In genomic region chr8:22134078-22134749, GRCm38 (mm10) we compare ENCODE assay signal across 15 mouse cellular contexts. TPM values are rescaled to one million over a fixed set of nuclear protein-coding genes. Genes with fewer than 3 reads are reported as not detected.
DNase-seq lines count a peak whose midpoint lies in the region; ATAC-seq lines count a peak whose summit lies in the region.
"Had no signal": no experiment of that assay in that cellular context is flagged by ENCODE, and none has a peak within 500 bp of the region (broad histone marks: within the 10 kb centered on the region; RNA-seq: fewer than 3 reads in every experiment).

No protein-coding gene starts in this region.

- 93% methylated on average over 7 of the region's 7 CpGs for WGBS in intestine, embryonic 16.5 days

- H3K4me2 ChIP-seq in intestine, embryonic 16.5 days (ENCODE audit: low read depth, low read length), result no peak overlapping the region
- H3K4me2 ChIP-seq: embryonic facial prominence, embryonic 15.5 days; midbrain, embryonic 15.5 days had no signal

- ATAC-seq in intestine, embryonic 16.5 days, result peak; percentile 70
- ATAC-seq in megakaryocyte-erythroid progenitor cell, adult 5-6 weeks (replicated peaks; ENCODE audit: low FRiP score, low TSS enrichment, poor library complexity, severe bottlenecking), result peak; percentile 99
- ATAC-seq: inflammation-experienced regulatory T-cells, adult 6 months; midbrain, embryonic 15.5 days had no signal

- H3K9me3 ChIP-seq in intestine, embryonic 16.5 days (ENCODE audit: control insufficient read depth, low read length), result no peaks in the 10 kb centered on the region
- H3K9me3 ChIP-seq: embryonic facial prominence, embryonic 15.5 days; midbrain, embryonic 15.5 days had no signal

- no peak overlapping the region for H3K4me3 ChIP-seq in intestine, embryonic 16.5 days (ENCODE audit: low read length)
- H3K4me3 ChIP-seq: embryonic facial prominence, embryonic 15.5 days; midbrain, embryonic 15.5 days had no signal

- H3K27me3 ChIP-seq in intestine, embryonic 16.5 days (replicated peaks; ENCODE audit: control insufficient read depth, insufficient read depth, low read length), result no peaks in the 10 kb centered on the region
- H3K27me3 ChIP-seq: embryonic facial prominence, embryonic 15.5 days; midbrain, embryonic 15.5 days had no signal

- H3K9ac ChIP-seq in intestine, embryonic 16.5 days (ENCODE audit: low read depth, low read length), result no peak overlapping the region
- H3K9ac ChIP-seq: embryonic facial prominence, embryonic 15.5 days; midbrain, embryonic 15.5 days had no signal

- H3K36me3 ChIP-seq in intestine, embryonic 16.5 days (ENCODE audit: control insufficient read depth, insufficient read depth, low read length), result no peaks in the 10 kb centered on the region
- H3K36me3 ChIP-seq: embryonic facial prominence, embryonic 15.5 days; midbrain, embryonic 15.5 days had no signal

- H3K4me1 ChIP-seq in intestine, embryonic 16.5 days (ENCODE audit: control insufficient read depth, insufficient read depth, low read length), result no peaks in the 10 kb centered on the region
- H3K4me1 ChIP-seq: embryonic facial prominence, embryonic 15.5 days; midbrain, embryonic 15.5 days had no signal

- peak; percentile 82 for DNase-seq in heart, adult 11 months
- no peak for DNase-seq in heart, postnatal 4 days
- peak; percentile 5 to 12 for DNase-seq in right cerebral cortex, adult 2 months (ENCODE audit: low spot score in 2 of 2)
- DNase-seq in right cerebral cortex, postnatal 10 days (ENCODE audit: low spot score in 2 of 2), result no peak
- no peak for DNase-seq in kidney, adult 8-10 months
- DNase-seq in layer of hippocampus, postnatal 25 days (ENCODE audit: extremely low spot score in 1 of 2, low spot score in 1 of 2), result no peak
- DNase-seq: adrenal gland, adult 8-10 months; cerebellum, postnatal 25 days; gastrocnemius, postnatal 36 days; kidney, postnatal 4 days had no signal

- no peak overlapping the region for H3K27ac ChIP-seq in intestine, embryonic 16.5 days (ENCODE audit: low read length)
- H3K27ac ChIP-seq: embryonic facial prominence, embryonic 15.5 days; midbrain, embryonic 15.5 days had no signal

RNA-seq across cellular contexts. Expression of gene Nek5, which starts 9.4 kb away (rescaled TPM):
- not detected for total RNA-seq in heart, postnatal 4 days (2021)
- 0.20 and 0.55 TPM in 2 replicates for polyA plus RNA-seq in intestine, embryonic 16.5 days (2015; fragmentation: Nextera tagmentation; extraction: Ambion mirVana)
- not detected in 2 replicates for total RNA-seq in megakaryocyte-erythroid progenitor cell, adult 5-6 weeks (2014; fragmentation: Nextera tagmentation)
- not detected in 2 replicates for total RNA-seq in megakaryocyte-erythroid progenitor cell, adult 5-6 weeks (2017)
- under 1 TPM; 0.34 to 0.47 TPM for total RNA-seq in layer of hippocampus, postnatal 25 days (2021)

RNA-seq across cellular contexts. Expression of gene Nek3, which starts 32.0 kb away (rescaled TPM):
- total RNA-seq in heart, postnatal 4 days (2021), result 1 to 10 TPM; 1.9 to 2.4 TPM
- polyA plus RNA-seq in intestine, embryonic 16.5 days (2015; fragmentation: Nextera tagmentation; extraction: Ambion mirVana), result 4.6 TPM in 2 replicates
- total RNA-seq in megakaryocyte-erythroid progenitor cell, adult 5-6 weeks (2014; fragmentation: Nextera tagmentation), result 0.25 and 1.9 TPM in 2 replicates
- 2.0 and 5.9 TPM in 2 replicates for total RNA-seq in megakaryocyte-erythroid progenitor cell, adult 5-6 weeks (2017)
- 1 to 10 TPM; 2.5 to 2.8 TPM for total RNA-seq in layer of hippocampus, postnatal 25 days (2021)

RNA-seq across cellular contexts. Expression of gene Ckap2, which starts 51.4 kb away (rescaled TPM):
- 10 to 100 TPM; 32.1 to 34.8 TPM for total RNA-seq in heart, postnatal 4 days (2021)
- 27.9 and 33.0 TPM in 2 replicates for polyA plus RNA-seq in intestine, embryonic 16.5 days (2015; fragmentation: Nextera tagmentation; extraction: Ambion mirVana)
- total RNA-seq in megakaryocyte-erythroid progenitor cell, adult 5-6 weeks (2014; fragmentation: Nextera tagmentation), result 31.5 and 49.4 TPM in 2 replicates
- total RNA-seq in megakaryocyte-erythroid progenitor cell, adult 5-6 weeks (2017), result 48.3 and 50.1 TPM in 2 replicates
- total RNA-seq in layer of hippocampus, postnatal 25 days (2021), result 1 to 10 TPM; 1.4 to 1.9 TPM

RNA-seq across cellular contexts. Expression of gene Vps36, which starts 58.4 kb away (rescaled TPM):
- total RNA-seq in heart, postnatal 4 days (2021), result 10 to 100 TPM; 31.4 to 34.2 TPM
- 28.9 and 34.0 TPM in 2 replicates for polyA plus RNA-seq in intestine, embryonic 16.5 days (2015; fragmentation: Nextera tagmentation; extraction: Ambion mirVana)
- 30.9 and 31.8 TPM in 2 replicates for total RNA-seq in megakaryocyte-erythroid progenitor cell, adult 5-6 weeks (2014; fragmentation: Nextera tagmentation)
- 30.4 and 38.4 TPM in 2 replicates for total RNA-seq in megakaryocyte-erythroid progenitor cell, adult 5-6 weeks (2017)
- 10 to 100 TPM; 28.0 to 30.9 TPM for total RNA-seq in layer of hippocampus, postnatal 25 days (2021)

Comparison
In these comparisons a context has a peak if more than half of its experiments do, and no peak if none do; other contexts are left out.
1. DNase-seq: peak in heart, adult 11 months (single experiment) and right cerebral cortex, adult 2 months (2 of 2); none in heart, postnatal 4 days (single experiment), right cerebral cortex, postnatal 10 days (0 of 2), kidney, adult 8-10 months (0 of 2) and layer of hippocampus, postnatal 25 days (0 of 2).
2. RNA of gene Ckap2, which starts 51.4 kb away (total RNA-seq): 31.5 to 50.1 TPM in megakaryocyte-erythroid progenitor cell, adult 5-6 weeks and 32.1 to 34.8 TPM in heart, postnatal 4 days; 1.4 to 1.9 TPM in layer of hippocampus, postnatal 25 days; every median in the first group is over 10 times any median in the second.